Mouse (Mus musculus): ENCODE measurements around the gene Otud7b. TPM values are rescaled to one million over a fixed set of nuclear protein-coding genes. Genes with fewer than 3 reads are reported as not detected.
A peak's percentile ranks its signal among the peaks of the same experiment; 100 is the strongest.
"Not testable (repeated sequence)": the region's sequence is repeated elsewhere in the genome, so short reads cannot be mapped to it uniquely, and the experiment has no call there.

Otud7b gene
- total RNA-seq, 2 experiments from 2014 or later: 57.4 to 58.2 TPM

DNA sequence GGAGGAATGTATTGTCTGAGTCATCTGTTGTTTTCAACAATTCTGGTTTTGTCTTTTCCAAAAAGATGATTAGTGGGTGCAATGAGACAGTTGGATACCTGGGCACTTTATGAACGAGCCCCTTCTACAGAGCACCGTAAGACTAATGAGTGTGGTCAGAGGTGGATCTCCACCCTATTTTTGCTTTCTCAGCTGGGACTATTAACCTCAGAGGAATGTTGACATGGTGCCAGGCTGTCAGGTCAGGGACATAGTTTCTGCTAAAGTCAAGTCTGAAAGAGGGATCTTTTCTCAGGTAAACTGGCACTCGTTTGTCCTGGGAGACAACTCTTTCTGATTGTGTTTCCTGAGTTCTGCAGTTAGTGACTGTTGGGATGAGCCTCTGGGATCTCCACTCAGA is 30.7 kb downstream of the Otud7b start:
- no peak for DNase-seq (ENCODE audit: low spot score)

GRCm38 (mm10) chr3:96147950-96148349 is 43.6 kb downstream of the Otud7b start:
- peak; percentile 79 for DNase-seq (ENCODE audit: low spot score)

- no peak for DNase-seq (ENCODE audit: low spot score)
Measured at GRCm38 (mm10) chr3:96151836-96152235, 47.5 kb downstream of the Otud7b start.

DNA sequence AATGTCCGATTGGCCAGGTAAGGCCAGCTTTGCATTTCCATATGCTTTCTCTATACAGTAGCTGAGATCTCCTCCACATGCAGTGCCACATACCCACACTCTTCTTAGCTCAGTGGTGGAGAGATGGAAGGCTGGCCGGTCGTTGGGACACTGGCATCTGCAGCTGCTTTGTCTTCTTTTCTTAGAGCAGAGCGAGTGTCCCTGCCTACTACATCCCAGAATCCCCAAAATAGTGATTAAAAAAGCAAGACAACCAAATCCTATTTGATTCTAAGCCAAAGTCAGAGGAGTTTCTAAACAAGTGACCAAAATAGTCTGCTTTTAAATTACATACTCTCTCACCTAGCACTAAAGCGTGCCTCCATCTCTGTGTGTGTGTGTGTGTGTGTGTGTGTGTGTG is 48.3 kb downstream of the Otud7b start:
- no peak for DNase-seq (ENCODE audit: low spot score)

- no peak for DNase-seq (ENCODE audit: low spot score)
Measured at GRCm38 (mm10) chr3:96155501-96155900, 51.2 kb downstream of the Otud7b start.

GRCm38 (mm10) chr3:96159820-96160219 is 55.5 kb downstream of the Otud7b start:
- no peak for DNase-seq (ENCODE audit: low spot score)

DNA sequence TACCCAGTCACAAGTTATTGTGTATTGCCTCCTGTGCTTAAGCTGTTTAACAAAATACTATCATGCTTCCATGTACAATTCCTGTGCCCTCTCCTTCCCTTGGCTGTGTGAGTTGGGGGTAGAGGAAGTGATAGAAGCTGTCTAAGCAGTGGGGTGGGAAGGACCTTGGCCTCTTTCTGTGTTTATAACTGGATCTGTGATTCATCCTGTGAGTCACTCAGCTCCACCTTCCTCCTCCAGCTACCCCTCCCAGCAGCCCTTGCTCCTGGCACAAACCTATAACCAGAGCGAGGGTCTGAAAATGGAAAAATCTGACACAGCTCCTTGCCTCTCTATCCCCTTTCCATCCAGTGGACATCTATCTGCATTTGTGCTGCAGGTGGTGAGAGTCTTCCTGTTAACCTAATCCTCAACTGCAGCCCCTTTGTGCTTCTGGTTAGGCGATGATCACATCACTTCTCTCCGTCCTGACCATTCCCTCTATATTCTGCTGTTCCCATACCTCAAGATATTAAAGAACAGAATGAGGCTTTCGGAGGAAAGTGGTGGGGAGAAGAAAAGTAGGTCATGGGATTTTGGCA is 56.0 kb downstream of the Otud7b start:
- peak; percentile 78 for DNase-seq (ENCODE audit: low spot score)

DNA sequence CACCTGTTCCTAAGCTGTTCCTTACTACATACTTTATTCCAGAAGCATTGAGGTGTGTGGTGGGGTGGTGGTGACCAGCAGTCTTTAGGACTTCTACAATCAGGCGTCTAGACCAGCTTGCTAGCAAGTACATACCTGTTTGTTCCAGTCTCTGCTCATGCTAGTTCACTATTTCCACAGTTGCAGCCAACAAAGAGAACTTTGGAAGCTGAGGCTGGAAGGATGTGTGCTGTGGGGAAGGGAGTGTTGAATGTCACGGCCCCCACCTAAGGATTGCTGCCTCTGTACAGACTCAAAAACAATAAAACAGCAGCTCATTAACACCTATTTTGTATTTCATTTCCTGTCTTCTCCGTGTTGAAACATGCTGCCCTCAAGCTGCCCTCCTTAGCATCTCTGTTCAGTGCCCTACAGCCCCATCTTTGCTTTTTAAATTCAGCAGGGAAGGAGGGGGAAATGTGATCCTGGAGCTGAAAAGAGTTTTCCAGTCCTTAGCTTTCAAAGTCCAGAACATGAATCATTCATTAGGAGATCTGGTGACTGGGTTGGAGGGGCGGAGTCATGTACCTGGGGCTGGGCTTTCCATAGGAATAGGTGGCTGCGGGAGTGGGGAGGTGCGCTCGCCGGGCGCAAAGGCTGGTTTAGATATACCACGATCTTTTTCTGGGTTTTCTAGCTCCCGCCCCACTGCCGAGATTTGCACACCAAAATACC is 56.6 kb downstream of the Otud7b start:
- peak; percentile 62 for DNase-seq (ENCODE audit: low spot score)

DNA sequence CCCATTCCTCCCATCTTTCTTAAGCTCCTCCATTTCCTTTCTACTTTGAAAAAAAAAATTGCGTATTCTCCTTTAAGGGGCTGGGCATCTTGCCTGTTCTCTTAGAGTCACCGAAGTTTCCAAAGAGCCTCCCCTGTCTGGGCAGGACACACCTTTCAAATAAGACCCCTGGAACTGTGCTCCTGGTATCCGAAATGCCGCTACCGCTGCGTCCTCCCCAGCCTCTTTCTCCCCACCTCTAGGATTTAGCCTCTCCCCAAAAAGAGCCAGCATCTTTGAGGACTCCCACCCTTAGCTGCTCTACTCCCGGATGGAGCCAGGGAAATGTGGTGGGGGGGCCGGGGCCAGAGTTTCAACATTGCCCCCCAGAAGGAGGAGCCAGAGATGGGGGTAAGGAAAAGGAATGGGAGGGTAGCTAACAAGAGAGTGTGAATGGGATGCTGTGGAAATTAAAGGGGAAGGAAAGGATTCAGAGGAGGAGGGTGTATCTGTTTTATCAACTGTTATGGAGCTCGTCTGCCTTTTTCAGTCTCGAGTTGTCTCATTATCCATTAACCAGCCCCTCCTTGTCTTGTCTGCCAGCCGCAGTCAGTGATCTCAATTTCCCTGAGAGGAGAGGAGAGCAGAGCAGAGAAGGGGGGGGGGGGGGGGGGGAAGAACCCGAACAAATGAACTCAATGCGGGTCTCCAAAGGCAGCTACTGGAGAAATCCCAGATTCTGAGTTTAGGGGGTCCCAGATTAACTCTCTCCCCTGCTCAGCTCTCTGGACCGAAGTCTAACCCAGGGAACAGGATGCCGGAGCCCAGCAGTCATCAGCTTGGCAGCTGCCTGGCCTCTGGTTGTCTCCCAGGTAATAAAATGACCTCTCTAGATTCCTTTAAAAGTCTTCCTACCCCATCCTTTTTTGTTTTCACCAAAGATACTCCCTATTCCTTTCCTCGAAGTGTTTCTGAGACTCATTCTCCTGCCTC is 57.8 kb downstream of the Otud7b start, which contains the start of gene Mtmr11:
TSS of gene Mtmr11 (plus strand) at position 136 of the 972 bp plus-strand sequence.
- DNase-seq (ENCODE audit: low spot score): peak; percentile 56

- DNase-seq (ENCODE audit: low spot score): no peak
Measured at GRCm38 (mm10) chr3:96163040-96163439, 58.7 kb downstream of the Otud7b start.

GRCm38 (mm10) chr3:96168466-96169158 is 64.3 kb downstream of the Otud7b start:
- DNase-seq (ENCODE audit: low spot score): no peak

DNA sequence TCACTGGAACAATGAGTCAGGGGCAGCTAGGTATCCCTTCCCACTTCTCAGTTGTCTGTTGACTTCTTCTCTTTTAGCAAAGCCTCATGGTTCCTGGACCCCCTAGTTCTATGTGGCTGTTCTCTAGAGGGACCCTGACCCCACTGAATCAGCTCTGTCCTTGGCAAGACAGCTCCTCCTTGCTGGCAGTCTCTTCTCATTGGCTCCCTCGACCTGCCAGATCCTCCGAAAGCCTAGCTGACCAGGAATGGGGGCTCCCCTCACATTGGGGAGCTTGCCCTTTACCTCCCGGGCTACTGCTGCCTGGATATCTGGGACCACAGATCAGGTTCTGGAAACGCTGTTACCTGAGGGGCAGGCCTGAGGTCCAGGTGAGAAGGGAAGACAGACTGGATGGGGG is 65.9 kb downstream of the Otud7b start:
- no peak for DNase-seq (ENCODE audit: low spot score)

- DNase-seq (ENCODE audit: low spot score): no peak
Measured at GRCm38 (mm10) chr3:96170976-96171545, 66.7 kb downstream of the Otud7b start.

GRCm38 (mm10) chr3:96171583-96172196 is 67.4 kb downstream of the Otud7b start:
- no peak for DNase-seq (ENCODE audit: low spot score)

GRCm38 (mm10) chr3:96172197-96173178 is 68.2 kb downstream of the Otud7b start, which contains the start of gene Sf3b4:
Gene Sf3b4 (plus strand): TSS chr3:96172332.
- DNase-seq (ENCODE audit: low spot score): peak; percentile 82

DNA sequence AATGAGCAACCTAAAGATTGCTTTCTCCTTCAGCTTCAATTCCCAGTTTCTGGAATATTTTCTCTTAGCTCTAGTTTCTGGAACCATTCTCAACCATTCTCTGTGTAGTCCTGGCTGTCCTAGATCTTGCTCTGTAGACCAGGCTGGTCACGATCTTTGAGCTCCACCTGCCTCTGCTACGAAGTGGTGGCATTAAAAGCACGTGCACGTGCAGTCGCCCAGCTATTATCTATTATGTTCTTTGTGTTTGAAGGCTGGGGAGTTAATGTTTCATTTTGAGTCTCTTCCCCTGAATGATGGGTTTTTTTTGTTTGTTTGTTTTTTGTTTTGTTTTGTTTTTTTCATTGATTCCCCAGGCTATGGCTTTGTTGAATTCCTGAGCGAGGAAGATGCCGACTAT is 68.9 kb downstream of the Otud7b start:
- DNase-seq (ENCODE audit: low spot score): no peak

- DNase-seq (ENCODE audit: low spot score): not testable (repeated sequence)
Measured at GRCm38 (mm10) chr3:96174042-96174441, 69.7 kb downstream of the Otud7b start.

DNA sequence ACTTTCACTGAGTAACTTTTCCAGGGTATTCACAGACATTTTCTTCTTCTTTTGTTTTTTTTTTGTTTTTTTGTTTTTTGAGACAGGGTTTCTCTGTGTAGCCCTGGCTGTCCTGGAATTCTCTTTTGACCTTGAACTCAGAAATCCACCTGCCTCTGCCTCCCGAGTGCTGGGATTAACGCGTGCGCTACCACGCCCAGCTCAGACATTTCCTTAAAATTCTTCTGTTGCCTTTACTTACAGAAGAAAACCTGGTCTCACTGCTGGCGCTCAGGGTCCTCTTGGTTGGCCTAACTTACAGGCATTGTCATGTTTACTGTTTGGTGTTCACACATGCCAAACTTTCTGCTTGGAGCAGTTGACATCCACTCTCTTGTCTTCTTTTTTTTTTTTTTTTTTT is 70.9 kb downstream of the Otud7b start:
- DNase-seq (ENCODE audit: low spot score): no peak

DNA sequence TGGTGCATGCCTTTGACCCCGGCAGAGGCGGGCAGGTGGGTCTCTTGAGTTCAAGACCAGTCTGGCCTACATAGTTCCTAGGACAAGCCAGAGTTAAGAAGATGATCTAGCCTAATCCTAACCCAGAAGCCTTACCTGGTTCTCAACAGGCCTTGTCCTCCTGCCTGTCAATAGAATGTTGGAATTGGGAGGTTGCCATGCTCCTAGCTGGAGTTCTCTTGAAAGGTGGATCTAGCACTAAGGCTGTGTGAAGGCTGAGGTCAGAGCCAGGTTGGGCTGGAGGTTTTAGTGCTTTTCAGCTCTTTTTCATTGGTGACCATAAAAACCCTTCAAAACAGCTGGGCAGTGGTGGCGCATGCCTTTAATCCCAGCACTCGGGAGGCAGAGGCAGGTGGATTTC is 74.1 kb downstream of the Otud7b start:
- DNase-seq (ENCODE audit: low spot score): no peak
